Mouse (Mus musculus) liver, embryonic 11.5 days (tissue): ENCODE data around the gene Fndc8. TPM values are rescaled to one million over a fixed set of nuclear protein-coding genes. Genes with fewer than 3 reads are reported as not detected.
"Not testable (repeated sequence)": the region's sequence is repeated elsewhere in the genome, so short reads cannot be mapped to it uniquely, and the experiment has no call there.

Experiments used
- ATAC-seq: fragments of 200-750 bp; cut with Nextera tagmentation; replicated peaks from 2 replicates; pipeline ENCODE4 v1.8.0; 2017; ENCODE audit warnings: moderate number of reproducible peaks, mild to moderate bottlenecking, moderate TSS enrichment, moderate library complexity; ENCODE audit not compliant: low FRiP score
- DNase-seq: peaks from one replicate; pipeline ENCODE4 v3.0.0-alpha.2; 2017; ENCODE audit warnings: low spot score
- H3K27ac ChIP-seq: fragments of 300-500 bp; sonication (generic); 2 replicates; pipeline ENCODE4 v1.5.1; 2014; ENCODE audit warnings: mild to moderate bottlenecking, low read depth, low read length, control low read depth
- H3K27me3 ChIP-seq: fragments of 300-500 bp; sonication (generic); replicated peaks from 2 replicates; pipeline ENCODE4 v1.6.1; 2014; ENCODE audit warnings: low read length, mixed read lengths; ENCODE audit not compliant: control insufficient read depth, insufficient read depth
- H3K36me3 ChIP-seq: fragments of 300-500 bp; sonication (generic); 2 replicates; pipeline ENCODE4 v1.6.1; 2014; ENCODE audit warnings: mild to moderate bottlenecking, low read length, moderate library complexity, mixed read lengths; ENCODE audit not compliant: control insufficient read depth, insufficient read depth
- H3K4me1 ChIP-seq: fragments of 300-500 bp; sonication (generic); replicated peaks from 2 replicates; pipeline ENCODE4 v1.6.1; 2014; ENCODE audit warnings: low read length, mixed read lengths; ENCODE audit not compliant: control insufficient read depth, insufficient read depth
- H3K4me2 ChIP-seq: fragments of 300-500 bp; sonication (generic); 2 replicates; pipeline ENCODE4 v1.6.1; 2014; ENCODE audit warnings: mild to moderate bottlenecking, control low read depth, moderate library complexity
- H3K4me3 ChIP-seq: fragments of 300-500 bp; sonication (generic); 2 replicates; pipeline ENCODE4 v1.5.1; 2014; ENCODE audit warnings: low read depth, low read length, control low read depth
- H3K9ac ChIP-seq: fragments of 300-500 bp; sonication (generic); 2 replicates; pipeline ENCODE4 v1.6.1; 2014; ENCODE audit warnings: low read depth, low read length, control low read depth
- H3K9me3 ChIP-seq: fragments of 300-500 bp; sonication (generic); 2 replicates; pipeline ENCODE4 v1.6.1; 2016; ENCODE audit warnings: low read length, inconsistent platforms, mixed read lengths; ENCODE audit not compliant: control insufficient read depth
- WGBS: fragments of 180-500 bp; shearing (Covaris S2); extraction: QIAGEN DNeasy Blood & Tissue Kit; methylation state at CpG from one replicate; pipeline ENCODE4 v1.1.7; 2014; 5-methylcytosine and 5-hydroxymethylcytosine counted together
- polyA plus RNA-seq: library from polyadenylated mRNA; unstranded; fragments of >200 nt; fragmentation: Nextera tagmentation; extraction: Ambion mirVana; gene quantifications from 2 replicates; pipeline ENCODE4 v1.2.1, GENCODE M21; 2014

Fndc8 gene
- polyA plus RNA-seq, 1 experiment from 2014 or later: 0.15 TPM

- H3K27ac ChIP-seq, DNase-seq, H3K36me3 ChIP-seq, H3K9ac ChIP-seq, H3K9me3 ChIP-seq, ATAC-seq, H3K4me1 ChIP-seq: not testable (repeated sequence)
- H3K27me3 ChIP-seq: peaks cover 90% of the 10 kb centered on the region
- H3K4me3 ChIP-seq: peak overlapping the region; percentile 50
- peak overlapping the region; percentile 73 for H3K4me2 ChIP-seq
- WGBS: 4% methylated on average over 54 of the region's 63 CpGs
Measured at GRCm38 (mm10) chr11:82931161-82931560, 39.2 kb downstream of the Fndc8 start.

GRCm38 (mm10) chr11:82931671-82932450, 39.9 kb downstream of the Fndc8 start:
- WGBS: 1% methylated on average over 119 of the region's 119 CpGs
- not testable (repeated sequence) for H3K27ac ChIP-seq

GRCm38 (mm10) chr11:82933186-82933585, 41.3 kb downstream of the Fndc8 start:
- no peak overlapping the region for H3K27ac ChIP-seq
- no peaks in the 10 kb centered on the region for H3K4me1 ChIP-seq
- H3K4me2 ChIP-seq: peak overlapping the region; percentile 73
- H3K9ac ChIP-seq: no peak overlapping the region
- ATAC-seq (no peak), DNase-seq (no peak)
- H3K27me3 ChIP-seq: peaks cover 91% of the 10 kb centered on the region
- WGBS: 3% methylated on average over 29 of the region's 29 CpGs
- no peaks in the 10 kb centered on the region for H3K9me3 ChIP-seq
- H3K36me3 ChIP-seq: no peaks in the 10 kb centered on the region
- H3K4me3 ChIP-seq: peak overlapping the region; percentile 50

More at GRCm38 (mm10) chr11:82931671-82932450, 39.9 kb downstream of the Fndc8 start:
- not testable (repeated sequence) for H3K4me1 ChIP-seq, H3K36me3 ChIP-seq, ATAC-seq, DNase-seq, H3K9me3 ChIP-seq
- peak overlapping the region; percentile 73 for H3K4me2 ChIP-seq
- H3K4me3 ChIP-seq: peak overlapping the region; percentile 50
- H3K27me3 ChIP-seq: peaks cover 89% of the 10 kb centered on the region
- H3K9ac ChIP-seq: 0 out of 2 replicates have a peak overlapping the region, but pooled peaks have one; percentile 14

- H3K9me3 ChIP-seq: no peaks in the 10 kb centered on the region
- no peaks in the 10 kb centered on the region for H3K36me3 ChIP-seq
- ATAC-seq: no peak
- no peak overlapping the region for H3K4me2 ChIP-seq
- H3K4me1 ChIP-seq: no peaks in the 10 kb centered on the region
- H3K4me3 ChIP-seq: no peak overlapping the region
- no peak overlapping the region for H3K9ac ChIP-seq
- 63% methylated on average over 6 of the region's 6 CpGs for WGBS
- no peak overlapping the region for H3K27ac ChIP-seq
- DNase-seq: no peak
- H3K27me3 ChIP-seq: peaks cover 9% of the 10 kb centered on the region
Measured at GRCm38 (mm10) chr11:82943336-82943735, 51.4 kb downstream of the Fndc8 start.

- no peak overlapping the region for H3K27ac ChIP-seq
- no peak overlapping the region for H3K4me3 ChIP-seq
- peaks cover 18% of the 10 kb centered on the region for H3K27me3 ChIP-seq
- H3K36me3 ChIP-seq: no peaks in the 10 kb centered on the region
- ATAC-seq (no peak), DNase-seq (no peak)
- 35% methylated on average over 2 of the region's 2 CpGs for WGBS
- no peak overlapping the region for H3K9ac ChIP-seq
- no peaks in the 10 kb centered on the region for H3K9me3 ChIP-seq
- H3K4me1 ChIP-seq: no peaks in the 10 kb centered on the region
- no peak overlapping the region for H3K4me2 ChIP-seq
Measured at GRCm38 (mm10) chr11:82945636-82946035, 53.7 kb downstream of the Fndc8 start.

GRCm38 (mm10) chr11:82947457-82947856, 55.5 kb downstream of the Fndc8 start:
- Histone ChIP-seq H3K9me3 (no peaks in the 10 kb centered on the region), H3K4me2 (no peak overlapping the region), H3K27ac (no peak overlapping the region), H3K4me1 (peaks cover 10% of the 10 kb centered on the region; the same call in 1 of the 2 replicates), H3K27me3 (peaks cover 34% of the 10 kb centered on the region), H3K4me3 (no peak overlapping the region), H3K9ac (no peak overlapping the region), H3K36me3 (no peaks in the 10 kb centered on the region)
- DNase-seq (no peak), ATAC-seq (no peak)
- 55% methylated on average over 4 of the region's 4 CpGs for WGBS

GRCm38 (mm10) chr11:82949036-82949435, 57.1 kb downstream of the Fndc8 start:
- no peaks in the 10 kb centered on the region for H3K36me3 ChIP-seq
- no peaks in the 10 kb centered on the region for H3K9me3 ChIP-seq
- H3K4me1 ChIP-seq: peaks cover 10% of the 10 kb centered on the region; the same call in 1 of the 2 replicates
- no peak overlapping the region for H3K9ac ChIP-seq
- peaks cover 43% of the 10 kb centered on the region for H3K27me3 ChIP-seq
- WGBS: 69% methylated on average over 9 of the region's 9 CpGs
- ATAC-seq: no peak
- no peak overlapping the region for H3K4me3 ChIP-seq
- no peak for DNase-seq
- H3K4me2 ChIP-seq: no peak overlapping the region
- H3K27ac ChIP-seq: no peak overlapping the region
